Mouse (Mus musculus) G1E (cell line): ENCODE results near the gene Dnajc5g.

Source experiments
- CTCF ChIP-seq: IDR thresholded peaks from 2 replicates; pipeline ENCODE4 v1.5.1; 2012; ENCODE audit warnings: low read depth, low read length, inconsistent platforms, mixed read lengths
- GATA1 ChIP-seq: IDR thresholded peaks from 2 replicates; pipeline ENCODE4 v1.6.1; 2012; ENCODE audit warnings: borderline replicate concordance, low read length, inconsistent platforms, mixed read lengths
- GATA2 ChIP-seq: IDR thresholded peaks from 2 replicates; pipeline ENCODE4 v1.6.1; 2012; ENCODE audit warnings: low read depth, low read length, inconsistent platforms, borderline replicate concordance
- POLR2AphosphoS5 ChIP-seq: IDR thresholded peaks from 2 replicates; pipeline ENCODE4 v1.6.1; 2012; ENCODE audit warnings: low read depth, low read length, inconsistent platforms; ENCODE audit not compliant: insufficient replicate concordance
- TAL1 ChIP-seq: conservative IDR thresholded peaks from 2 replicates; pipeline ENCODE4 v1.6.1; 2012; ENCODE audit warnings: low read depth, low read length, inconsistent platforms, mixed read lengths

DNA sequence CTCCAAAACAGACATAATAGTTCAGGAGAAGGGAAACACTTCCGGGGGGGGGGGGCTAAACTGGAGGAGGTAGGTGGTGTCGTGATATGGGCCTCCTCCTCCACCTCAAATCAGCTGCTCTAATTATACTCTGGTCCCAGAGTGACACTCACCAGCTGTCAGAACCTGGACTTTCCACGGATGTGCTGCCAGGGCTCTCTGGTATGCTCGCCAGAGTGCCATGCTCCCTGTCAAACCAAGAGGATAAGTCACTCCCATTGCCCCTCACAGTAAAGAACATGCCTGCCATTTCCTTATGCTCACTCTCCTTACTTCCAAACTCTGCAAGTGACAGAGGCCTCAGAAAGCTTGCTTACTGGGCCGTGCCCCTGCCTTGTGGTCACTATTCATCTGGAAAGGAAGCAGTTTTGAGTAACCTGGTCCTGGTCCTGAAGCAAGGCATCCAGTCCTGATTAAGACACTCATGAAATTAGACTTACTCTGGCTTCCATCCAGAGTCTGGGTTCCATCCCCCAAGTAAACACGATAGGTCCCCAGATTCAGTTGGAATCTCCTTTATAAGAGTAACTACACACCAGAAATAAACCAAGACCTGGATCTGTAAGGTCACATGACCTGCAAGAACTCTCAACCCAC, 47.5 kb downstream of the Dnajc5g start:
- no peak for TF ChIP-seq GATA1
- no peak for TF ChIP-seq TAL1
- no peak for TF ChIP-seq CTCF
- no peak for TF ChIP-seq GATA2
- TF ChIP-seq POLR2AphosphoS5 = no peak
